Mouse (Mus musculus): ENCODE data around the gene Phlda3.

DNA sequence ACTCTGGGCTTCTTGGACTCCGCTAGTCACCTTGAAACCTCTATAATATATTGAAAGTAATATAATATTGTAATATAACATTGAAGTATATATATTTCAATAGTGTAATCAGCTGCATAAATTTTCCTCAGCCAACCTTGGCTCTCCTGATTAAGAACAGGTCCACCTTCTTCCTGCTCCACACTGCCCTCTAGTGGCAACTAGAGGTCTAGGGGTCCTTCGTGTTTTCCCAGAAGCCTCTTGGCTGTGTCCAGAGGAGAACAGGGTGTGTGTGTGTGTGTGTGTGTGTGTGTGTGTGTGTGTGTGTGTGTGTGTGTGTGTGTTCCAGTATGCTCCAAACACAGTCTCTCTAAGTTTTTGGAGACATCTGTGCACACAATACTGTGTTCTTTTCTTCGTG lies 21.9 kb downstream of the Phlda3 start:
- TF ChIP-seq CTCF (conservative IDR thresholded peaks at IDR 0.05; ENCODE audit: insufficient read depth, insufficient read length, low read depth, low read length) (peak; percentile 76), POLR2A (IDR thresholded peaks at IDR 0.05; ENCODE audit: low read depth, low read length) (no peak)

All from kidney, adult 2 months (tissue).